Mouse (Mus musculus) intestine, embryonic 16.5 days (tissue): Measurements from ENCODE around the gene Rtl8a. TPM values are rescaled to one million over a fixed set of nuclear protein-coding genes. Genes with fewer than 3 reads are reported as not detected.
"Not testable (repeated sequence)": the region's sequence is repeated elsewhere in the genome, so short reads cannot be mapped to it uniquely, and the experiment has no call there.

Experiments
- ATAC-seq: fragments of 200-750 bp; cut with Nextera tagmentation; 2 replicates; pipeline ENCODE4 v1.8.0; 2017; ENCODE audit warnings: moderate TSS enrichment, moderate library complexity
- H3K27ac ChIP-seq: fragments of 300-500 bp; sonication (generic); 2 replicates; pipeline ENCODE4 v1.5.1; 2014; ENCODE audit warnings: mild to moderate bottlenecking, low read length
- H3K27me3 ChIP-seq: fragments of 300-500 bp; sonication (generic); replicated peaks from 2 replicates; pipeline ENCODE4 v1.6.1; 2014; ENCODE audit warnings: low read length, control low read depth, mixed read lengths; ENCODE audit not compliant: control insufficient read depth, insufficient read depth
- H3K36me3 ChIP-seq: fragments of 300-500 bp; sonication (generic); 2 replicates; pipeline ENCODE4 v1.6.1; 2014; ENCODE audit warnings: low read length, control low read depth; ENCODE audit not compliant: control insufficient read depth, insufficient read depth
- H3K4me1 ChIP-seq: fragments of 300-500 bp; sonication (generic); 2 replicates; pipeline ENCODE4 v1.6.1; 2014; ENCODE audit warnings: low read length, control low read depth, mixed read lengths; ENCODE audit not compliant: control insufficient read depth, insufficient read depth
- H3K4me2 ChIP-seq: fragments of 300-500 bp; sonication (generic); 2 replicates; pipeline ENCODE4 v1.6.1; 2014; ENCODE audit warnings: low read depth, low read length, control low read depth
- H3K4me3 ChIP-seq: fragments of 300-500 bp; sonication (generic); 2 replicates; pipeline ENCODE4 v1.5.1; 2014; ENCODE audit warnings: mild to moderate bottlenecking, low read length
- H3K9ac ChIP-seq: fragments of 300-500 bp; sonication (generic); 2 replicates; pipeline ENCODE4 v1.6.1; 2014; ENCODE audit warnings: low read depth, low read length
- H3K9me3 ChIP-seq: fragments of 300-500 bp; sonication (generic); 2 replicates; pipeline ENCODE4 v1.6.1; 2016; ENCODE audit warnings: low read length, control low read depth; ENCODE audit not compliant: control insufficient read depth
- WGBS: fragments of 180-500 bp; shearing (Covaris S2); extraction: QIAGEN DNeasy Blood & Tissue Kit; methylation state at CpG from one replicate; pipeline ENCODE4 v1.1.7; 2014; 5-methylcytosine and 5-hydroxymethylcytosine counted together
- polyA plus RNA-seq: library from polyadenylated mRNA; unstranded; fragments of >200 nt; fragmentation: Nextera tagmentation; extraction: Ambion mirVana; gene quantifications from 2 replicates; pipeline ENCODE4 v1.2.1, GENCODE M21; 2015

Gene Rtl8a
- polyA plus RNA-seq, 1 experiment from 2014 or later: 44.8 TPM

GRCm38 (mm10) chrX:53606176-53606575 lies 37.3 kb downstream of the Rtl8a start:
- not testable (repeated sequence) for H3K27me3 ChIP-seq, H3K4me3 ChIP-seq, H3K9ac ChIP-seq, ATAC-seq, H3K4me2 ChIP-seq, H3K9me3 ChIP-seq, H3K4me1 ChIP-seq, H3K27ac ChIP-seq, H3K36me3 ChIP-seq
- 35% methylated on average over 1 of the region's 1 CpGs for WGBS

- H3K36me3 ChIP-seq, ATAC-seq, H3K4me2 ChIP-seq, H3K27ac ChIP-seq, H3K4me3 ChIP-seq, H3K9me3 ChIP-seq, H3K27me3 ChIP-seq, H3K9ac ChIP-seq, H3K4me1 ChIP-seq: not testable (repeated sequence)
- WGBS: 13% methylated on average over 1 of the region's 2 CpGs
Observed at GRCm38 (mm10) chrX:53599993-53600392, 43.5 kb downstream of the Rtl8a start.

Other genes with a start within 250 kb of the Rtl8a start
- not detected in 2 replicates for gene Etd, start 208.8 kb downstream of the Rtl8a start, polyA plus RNA-seq
- 26.2 and 30.7 TPM in 2 replicates for gene Rtl8c, start 35.6 kb downstream of the Rtl8a start, polyA plus RNA-seq
- not detected in 2 replicates for gene Gm14597, start 34.7 kb downstream of the Rtl8a start, polyA plus RNA-seq
- gene Rtl8b, start 26.7 kb upstream of the Rtl8a start, polyA plus RNA-seq: 35.4 TPM in 2 replicates
- 0.12 TPM in 1 of 2 replicates, not detected in the other for gene 4930502E18Rik, start 81.1 kb upstream of the Rtl8a start, polyA plus RNA-seq
- gene 1700013H16Rik, start 114.1 kb upstream of the Rtl8a start, polyA plus RNA-seq: 0.18 TPM in 1 of 2 replicates, not detected in the other
- not detected in 2 replicates for gene Zfp36l3, start 132.7 kb upstream of the Rtl8a start, polyA plus RNA-seq
- gene Xlr, start 154.0 kb upstream of the Rtl8a start, polyA plus RNA-seq: 1.6 and 2.2 TPM in 2 replicates